Mouse (Mus musculus) liver (tissue): ENCODE measurements around the gene Eef2.

Source experiments
- DNase-seq: peaks from one replicate; pipeline ENCODE4 v3.0.0-alpha.2; 2020; ENCODE audit warnings: mixed read lengths

Gene Eef2

DNA sequence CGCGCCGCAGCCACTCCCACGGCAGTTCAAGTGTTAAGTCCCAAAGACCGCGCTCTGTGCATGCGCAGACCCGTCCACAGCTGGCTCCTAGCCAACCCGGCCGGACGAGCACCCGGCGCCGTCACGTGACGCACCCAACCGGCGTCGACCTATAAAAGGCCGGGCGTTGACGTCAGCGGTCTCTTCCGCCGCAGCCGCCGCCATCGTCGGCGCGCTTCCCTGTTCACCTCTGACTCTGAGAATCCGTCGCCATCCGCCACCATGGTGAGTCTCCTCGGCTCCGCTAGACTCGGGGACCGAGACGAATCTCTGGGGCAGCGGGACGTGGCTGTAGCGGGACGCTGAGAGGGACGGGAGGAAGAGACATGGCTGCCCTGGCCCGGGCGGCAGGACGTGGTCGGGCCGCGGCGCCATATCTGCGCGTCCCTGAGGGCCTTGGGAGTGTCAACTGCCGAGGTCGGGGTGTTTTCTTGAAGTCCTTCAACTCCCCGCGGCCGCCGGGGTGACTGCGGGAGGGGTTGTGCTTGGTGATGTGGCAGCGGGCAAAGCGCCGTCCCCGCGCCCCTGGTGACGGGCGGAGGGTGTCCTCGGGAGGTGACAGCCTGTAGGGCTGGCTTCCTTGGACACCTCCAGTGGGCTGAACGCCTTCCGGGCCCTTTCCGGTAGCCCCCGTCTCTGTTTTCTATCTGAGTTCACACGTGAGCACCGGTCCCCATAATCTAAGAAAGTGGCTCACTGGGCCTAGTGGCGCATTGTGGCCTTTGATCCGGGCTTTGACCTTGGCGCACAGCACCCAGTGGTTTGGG, at the start of gene Eef2:
Gene Eef2, plus strand, starts transcription at position 166 of the 806 bp plus-strand sequence.
- peak; percentile 99 for DNase-seq

GRCm38 (mm10) chr10:81134181-81134587, 42.2 kb upstream of the Eef2 start:
- DNase-seq: peak; percentile 92

DNA sequence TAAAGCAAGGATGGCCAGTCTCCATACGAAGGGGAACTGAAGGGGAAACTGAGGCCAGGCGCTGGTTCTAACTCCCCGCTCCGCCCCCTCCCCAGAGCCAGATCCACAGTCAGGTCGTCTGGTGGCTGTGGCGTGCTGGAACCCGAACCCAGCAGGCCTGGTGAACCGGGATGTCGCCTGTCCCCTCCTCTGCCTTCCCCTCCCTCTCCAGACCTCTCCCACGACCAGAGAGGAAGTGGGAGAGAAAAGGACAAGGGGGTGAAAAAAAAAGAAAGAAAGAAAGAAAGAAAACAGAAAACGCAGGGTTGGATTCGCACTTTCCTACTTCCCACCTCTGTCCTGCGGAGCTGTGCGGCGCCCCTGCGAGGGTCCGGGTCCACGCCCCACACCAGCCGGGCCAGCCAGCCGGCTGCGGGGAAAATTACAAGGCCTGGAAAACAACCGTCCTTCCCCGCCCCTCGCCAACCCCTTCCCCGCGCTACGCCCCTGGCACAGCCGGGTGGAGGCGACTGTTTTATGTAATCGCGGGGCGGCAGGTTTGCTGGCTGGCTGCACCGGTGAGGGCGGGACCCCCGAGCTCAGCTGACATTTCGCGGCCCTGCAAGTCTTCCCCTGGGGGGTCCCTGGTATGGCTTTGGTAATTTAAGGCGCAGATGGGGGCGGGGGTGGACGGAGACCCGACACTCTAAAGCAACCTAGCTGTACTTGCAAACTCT, 41.3 kb upstream of the Eef2 start, which contains the start of gene Zbtb7a:
Gene Zbtb7a, plus strand, starts transcription at position 255 of the 716 bp plus-strand sequence.
- DNase-seq: peak; percentile 89

DNA sequence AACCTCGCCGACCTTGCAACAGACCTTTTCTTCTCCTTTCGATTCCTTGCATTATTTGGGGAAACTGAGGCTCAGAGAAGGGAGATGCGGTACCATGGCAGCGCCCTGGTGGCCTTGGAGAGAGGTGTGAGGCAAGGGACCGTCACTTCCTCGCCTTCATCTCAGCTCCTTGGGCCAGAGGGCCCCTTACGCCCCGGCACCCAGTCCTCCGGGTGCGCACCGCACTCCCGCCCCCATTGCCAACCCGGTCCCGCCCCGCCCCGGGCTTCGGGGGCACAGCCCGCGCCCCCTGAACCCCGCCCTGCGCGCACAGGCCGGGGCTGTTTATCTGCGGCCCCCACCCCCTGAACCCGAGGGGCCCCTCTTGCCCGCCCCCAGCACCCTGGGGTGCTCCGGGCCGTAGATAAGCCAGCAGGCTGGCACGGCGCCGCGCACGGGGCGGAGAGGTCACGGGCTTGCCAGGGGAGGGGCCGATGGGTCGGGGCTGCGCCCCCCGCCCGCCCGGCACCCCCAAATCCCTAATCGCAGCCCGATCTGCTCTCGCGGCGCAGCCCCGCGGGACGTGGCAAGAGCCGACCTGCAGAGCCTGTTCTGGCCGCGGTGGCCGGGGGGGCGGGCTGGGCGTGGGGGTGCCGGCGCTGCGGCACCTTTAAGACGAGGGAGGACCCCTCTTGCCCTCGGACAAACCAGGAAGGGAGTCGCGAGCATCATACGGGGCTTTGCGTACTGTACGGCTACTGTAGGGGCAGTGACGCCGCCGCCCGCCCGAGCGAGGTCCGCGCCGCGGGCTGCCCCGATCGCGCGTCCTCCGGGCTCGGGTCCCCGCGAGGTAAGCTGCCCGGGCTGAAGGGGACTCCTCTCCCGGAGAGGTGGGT, 40.4 kb upstream of the Eef2 start:
- peak; percentile 94 for DNase-seq

DNA sequence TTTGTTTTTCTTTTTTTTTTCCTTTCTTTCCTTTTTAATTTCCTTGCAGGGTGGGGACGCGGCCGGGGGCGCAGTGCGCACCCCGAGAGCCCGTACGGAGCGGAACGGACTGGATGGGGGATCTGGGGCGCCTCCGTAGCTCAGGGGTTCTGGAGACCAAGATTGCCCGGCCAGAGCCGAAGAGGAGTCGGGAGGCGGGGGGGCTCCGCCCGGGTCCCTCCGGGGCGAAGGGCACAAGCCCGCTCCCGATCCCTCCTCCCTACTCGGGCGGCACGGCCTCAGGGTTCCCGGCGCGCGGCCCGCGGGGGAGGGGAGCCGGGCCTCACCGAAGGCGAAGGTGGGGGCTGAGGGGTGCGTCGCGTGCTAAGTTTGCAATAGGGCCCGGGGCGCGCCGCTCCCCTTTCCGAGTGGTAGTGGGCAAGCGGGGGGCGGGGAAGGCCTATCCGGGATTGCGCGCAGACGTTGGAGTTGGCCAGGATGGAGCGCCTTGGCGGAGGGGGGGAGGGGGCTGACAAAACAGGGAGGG, 39.7 kb upstream of the Eef2 start:
- DNase-seq: peak; percentile 82

GRCm38 (mm10) chr10:81137252-81138130, 38.9 kb upstream of the Eef2 start:
- DNase-seq: peak; percentile 99

- peak; percentile 58 for DNase-seq
These were observed 38.2 kb upstream of the Eef2 start for GRCm38 (mm10) chr10:81138131-81138782.

- no peak for DNase-seq
These were observed 37.5 kb upstream of the Eef2 start for GRCm38 (mm10) chr10:81138821-81139528.

- no peak for DNase-seq
These were observed 36.9 kb upstream of the Eef2 start for GRCm38 (mm10) chr10:81139529-81139846.

- no peak for DNase-seq
These were observed 36.4 kb upstream of the Eef2 start for GRCm38 (mm10) chr10:81140005-81140404.

- peak; percentile 41 for DNase-seq
These were observed 35.5 kb upstream of the Eef2 start for GRCm38 (mm10) chr10:81140717-81141454.

- no peak for DNase-seq
These were observed 34.8 kb upstream of the Eef2 start for GRCm38 (mm10) chr10:81141455-81142210.

DNA sequence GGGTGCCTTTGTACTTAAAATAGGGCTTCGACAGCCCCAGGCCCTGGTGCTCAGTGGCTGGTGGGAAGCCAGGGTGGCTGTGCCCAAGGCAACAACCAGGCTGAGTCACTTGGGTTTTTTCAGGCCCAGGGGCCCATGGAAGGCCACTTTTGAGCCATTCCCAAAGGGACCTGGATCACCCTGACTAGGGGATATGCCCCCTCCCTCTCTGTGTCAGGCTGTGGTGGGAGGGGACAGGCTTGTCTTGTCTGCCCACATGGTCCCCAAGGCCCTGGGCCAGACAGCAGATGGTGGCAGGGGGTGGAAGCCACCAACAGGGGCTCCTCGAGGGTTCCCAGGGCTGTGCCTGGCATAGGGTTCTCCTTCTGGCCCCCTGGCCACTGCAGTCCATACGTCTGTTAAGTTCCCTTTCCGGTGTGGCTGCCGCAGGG, 33.9 kb upstream of the Eef2 start:
- DNase-seq: no peak

- no peak for DNase-seq
These were observed 33.2 kb upstream of the Eef2 start for GRCm38 (mm10) chr10:81143157-81143633.

DNA sequence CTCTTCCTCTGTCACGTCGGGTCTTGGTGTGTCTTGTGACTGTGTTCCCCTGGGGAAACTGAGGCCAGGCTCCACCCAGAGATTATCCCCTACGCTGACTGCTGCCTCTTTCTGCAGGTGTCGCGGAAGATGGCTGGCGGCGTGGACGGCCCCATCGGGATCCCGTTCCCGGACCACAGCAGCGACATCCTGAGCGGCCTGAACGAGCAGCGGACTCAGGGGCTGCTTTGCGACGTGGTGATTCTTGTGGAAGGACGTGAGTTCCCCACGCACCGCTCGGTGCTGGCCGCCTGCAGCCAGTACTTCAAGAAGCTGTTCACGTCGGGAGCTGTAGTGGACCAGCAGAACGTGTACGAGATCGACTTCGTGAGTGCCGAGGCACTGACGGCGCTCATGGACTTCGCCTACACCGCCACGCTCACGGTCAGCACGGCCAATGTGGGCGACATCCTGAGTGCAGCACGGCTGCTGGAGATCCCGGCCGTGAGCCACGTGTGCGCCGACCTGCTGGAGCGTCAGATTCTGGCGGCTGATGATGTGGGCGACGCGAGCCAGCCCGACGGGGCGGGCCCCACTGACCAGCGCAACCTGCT, 32.5 kb upstream of the Eef2 start:
- no peak for DNase-seq

- no peak for DNase-seq
These were observed 31.8 kb upstream of the Eef2 start for GRCm38 (mm10) chr10:81144667-81145066.

GRCm38 (mm10) chr10:81145307-81145706, 31.1 kb upstream of the Eef2 start:
- DNase-seq: no peak

DNA sequence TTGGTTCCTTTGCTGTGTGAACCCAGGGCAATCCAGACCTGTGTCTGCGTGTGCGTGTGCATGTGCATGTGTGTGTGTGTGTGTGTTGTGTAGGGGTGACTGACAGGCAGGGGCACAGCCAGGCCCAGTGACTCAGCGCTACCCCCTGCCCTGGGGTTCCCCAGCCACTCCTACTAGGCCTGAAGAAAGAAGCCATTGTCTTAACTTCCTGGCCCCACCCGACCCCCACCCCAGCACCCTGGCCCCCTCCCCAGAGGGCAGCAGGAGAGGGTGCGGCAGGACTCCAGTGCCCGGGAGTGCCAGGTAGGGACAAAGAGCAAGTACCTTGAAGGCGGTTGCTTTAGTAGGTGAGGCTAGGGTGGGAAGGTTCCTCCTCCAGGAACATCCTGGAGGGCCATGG, 30.7 kb upstream of the Eef2 start:
- no peak for DNase-seq

GRCm38 (mm10) chr10:81146296-81146695, 30.1 kb upstream of the Eef2 start:
- no peak for DNase-seq
